Mouse (Mus musculus) limb, embryonic 15.5 days (tissue): ENCODE measurements at regions not wholly inside any gene's neighbourhood (a gene's known extent, or its start where the extent isn't known, plus 50 kb on each side); places are given as distances from the start of the nearest gene placed in this dataset.
A peak's percentile ranks its signal among the peaks of the same experiment; 100 is the strongest.

Source experiments
- ATAC-seq: fragments of 200-750 bp; cut with Nextera tagmentation; 2 replicates; pipeline ENCODE4 v1.8.0; 2017; ENCODE audit warnings: low read depth, moderate TSS enrichment; ENCODE audit not compliant: insufficient number of reproducible peaks, low FRiP score, low TSS enrichment
- H3K27ac ChIP-seq: fragments of 300-500 bp; sonication (generic); 2 replicates; pipeline ENCODE4 v1.5.1; 2015; ENCODE audit warnings: moderate library complexity, mild to moderate bottlenecking, inconsistent platforms
- H3K27me3 ChIP-seq: fragments of 300-500 bp; sonication (generic); 2 replicates; pipeline ENCODE4 v1.6.1; 2015; ENCODE audit warnings: inconsistent platforms
- H3K36me3 ChIP-seq: fragments of 300-500 bp; sonication (generic); 2 replicates; pipeline ENCODE4 v1.6.1; 2015; ENCODE audit warnings: inconsistent platforms
- H3K4me1 ChIP-seq: fragments of 300-500 bp; sonication (generic); 2 replicates; pipeline ENCODE4 v1.6.1; 2015; ENCODE audit warnings: inconsistent platforms
- H3K4me2 ChIP-seq: fragments of 300-500 bp; sonication (generic); 2 replicates; pipeline ENCODE4 v1.6.1; 2015; ENCODE audit warnings: mild to moderate bottlenecking, inconsistent platforms
- H3K4me3 ChIP-seq: fragments of 300-500 bp; sonication (generic); 2 replicates; pipeline ENCODE4 v1.5.1; 2015; ENCODE audit warnings: mild to moderate bottlenecking, inconsistent platforms
- H3K9ac ChIP-seq: fragments of 300-500 bp; sonication (generic); 2 replicates; pipeline ENCODE4 v1.6.1; 2015; ENCODE audit warnings: inconsistent platforms
- H3K9me3 ChIP-seq: fragments of 300-500 bp; sonication (generic); 2 replicates; pipeline ENCODE4 v1.6.1; 2016; ENCODE audit warnings: inconsistent platforms
- WGBS: fragments of 180-500 bp; shearing (Covaris S2); methylation state at CpG from one replicate; pipeline ENCODE4 v1.1.7; 2015; 5-methylcytosine and 5-hydroxymethylcytosine counted together

GRCm38 (mm10) chr9:13933404-13933803 lies 105.9 kb downstream of the Fam76b start:
- H3K9ac ChIP-seq, result no peak overlapping the region
- H3K27ac ChIP-seq, result no peak overlapping the region
- 48% methylated on average over 6 of the region's 6 CpGs for WGBS
- H3K4me2 ChIP-seq, result no peak overlapping the region
- no peak overlapping the region for H3K4me3 ChIP-seq
- no peaks in the 10 kb centered on the region for H3K27me3 ChIP-seq
- H3K9me3 ChIP-seq, result no peaks in the 10 kb centered on the region
- no peak for ATAC-seq
- H3K4me1 ChIP-seq, result peaks cover 3% of the 10 kb centered on the region; the same call in 1 of the 2 replicates
- H3K36me3 ChIP-seq, result no peaks in the 10 kb centered on the region

GRCm38 (mm10) chr9:13937301-13937700 lies 109.8 kb downstream of the Fam76b start:
- H3K9ac ChIP-seq, result no peak overlapping the region
- H3K36me3 ChIP-seq, result no peaks in the 10 kb centered on the region
- 69% methylated on average over 2 of the region's 2 CpGs for WGBS
- H3K27ac ChIP-seq, result no peak overlapping the region
- no peaks in the 10 kb centered on the region for H3K27me3 ChIP-seq
- no peak overlapping the region for H3K4me3 ChIP-seq
- ATAC-seq, result no peak
- peaks cover 2% of the 10 kb centered on the region; the same call in 1 of the 2 replicates for H3K4me1 ChIP-seq
- no peak overlapping the region for H3K4me2 ChIP-seq
- H3K9me3 ChIP-seq, result no peaks in the 10 kb centered on the region

GRCm38 (mm10) chr9:13946519-13946918 lies 119.0 kb downstream of the Fam76b start:
- H3K27ac ChIP-seq, result no peak overlapping the region
- no peak overlapping the region for H3K9ac ChIP-seq
- no peaks in the 10 kb centered on the region for H3K9me3 ChIP-seq
- no peak overlapping the region for H3K4me2 ChIP-seq
- H3K4me3 ChIP-seq, result no peak overlapping the region
- 52% methylated on average over 3 of the region's 3 CpGs for WGBS
- no peaks in the 10 kb centered on the region for H3K36me3 ChIP-seq
- no peak for ATAC-seq
- no peaks in the 10 kb centered on the region for H3K27me3 ChIP-seq
- H3K4me1 ChIP-seq, result no peaks in the 10 kb centered on the region

DNA sequence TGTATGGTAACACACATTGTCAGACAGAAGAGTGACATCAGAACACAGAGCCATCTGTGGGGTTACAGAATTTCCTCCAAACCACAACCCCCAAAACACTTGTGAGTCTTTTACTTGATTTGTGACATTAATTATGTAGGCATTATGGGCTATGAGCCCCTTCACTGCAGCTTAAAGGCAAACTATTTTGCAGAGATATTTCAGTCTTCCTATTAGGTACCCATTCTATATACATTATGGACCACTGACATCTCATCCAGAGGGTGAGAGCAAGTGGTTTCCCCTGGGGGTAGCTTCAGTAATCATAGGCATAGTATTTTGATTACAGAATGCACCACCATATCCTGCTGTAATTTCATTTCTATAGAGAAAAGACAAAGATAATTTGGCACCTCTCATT lies 124.6 kb downstream of the Fam76b start:
- Histone ChIP-seq H3K4me1 (no peaks in the 10 kb centered on the region), H3K4me2 (no peak overlapping the region), H3K4me3 (no peak overlapping the region), H3K36me3 (no peaks in the 10 kb centered on the region), H3K27me3 (no peaks in the 10 kb centered on the region), H3K9me3 (no peaks in the 10 kb centered on the region), H3K27ac (no peak overlapping the region), H3K9ac (no peak overlapping the region)
- ATAC-seq, result no peak

GRCm38 (mm10) chr9:13963140-13963763 lies 135.7 kb downstream of the Fam76b start:
- no peak for ATAC-seq
- H3K27ac ChIP-seq, result no peak overlapping the region
- no peaks in the 10 kb centered on the region for H3K27me3 ChIP-seq
- WGBS, result 72% methylated on average over 7 of the region's 7 CpGs
- H3K36me3 ChIP-seq, result no peaks in the 10 kb centered on the region
- no peaks in the 10 kb centered on the region for H3K9me3 ChIP-seq
- H3K4me2 ChIP-seq, result no peak overlapping the region
- no peaks in the 10 kb centered on the region for H3K4me1 ChIP-seq
- no peak overlapping the region for H3K9ac ChIP-seq
- no peak overlapping the region for H3K4me3 ChIP-seq

GRCm38 (mm10) chr9:13963796-13964195 lies 136.3 kb downstream of the Fam76b start:
- no peak for ATAC-seq
- WGBS, result 69% methylated on average over 3 of the region's 3 CpGs

GRCm38 (mm10) chr9:13964256-13964655 lies 136.7 kb downstream of the Fam76b start:
- Histone ChIP-seq H3K9me3 (no peaks in the 10 kb centered on the region), H3K4me2 (no peak overlapping the region), H3K27ac (no peak overlapping the region), H3K36me3 (no peaks in the 10 kb centered on the region), H3K27me3 (no peaks in the 10 kb centered on the region), H3K4me3 (no peak overlapping the region), H3K9ac (no peak overlapping the region), H3K4me1 (peaks cover 6% of the 10 kb centered on the region)
- WGBS, result 83% methylated on average over 4 of the region's 4 CpGs
- no peak for ATAC-seq

More at GRCm38 (mm10) chr9:13963796-13964195, 136.3 kb downstream of the Fam76b start:
- H3K4me2 ChIP-seq, result no peak overlapping the region
- H3K9ac ChIP-seq, result no peak overlapping the region
- H3K9me3 ChIP-seq, result no peaks in the 10 kb centered on the region
- peaks cover 2% of the 10 kb centered on the region for H3K4me1 ChIP-seq
- H3K27ac ChIP-seq, result no peak overlapping the region
- H3K36me3 ChIP-seq, result no peaks in the 10 kb centered on the region
- H3K27me3 ChIP-seq, result no peaks in the 10 kb centered on the region
- no peak overlapping the region for H3K4me3 ChIP-seq

DNA sequence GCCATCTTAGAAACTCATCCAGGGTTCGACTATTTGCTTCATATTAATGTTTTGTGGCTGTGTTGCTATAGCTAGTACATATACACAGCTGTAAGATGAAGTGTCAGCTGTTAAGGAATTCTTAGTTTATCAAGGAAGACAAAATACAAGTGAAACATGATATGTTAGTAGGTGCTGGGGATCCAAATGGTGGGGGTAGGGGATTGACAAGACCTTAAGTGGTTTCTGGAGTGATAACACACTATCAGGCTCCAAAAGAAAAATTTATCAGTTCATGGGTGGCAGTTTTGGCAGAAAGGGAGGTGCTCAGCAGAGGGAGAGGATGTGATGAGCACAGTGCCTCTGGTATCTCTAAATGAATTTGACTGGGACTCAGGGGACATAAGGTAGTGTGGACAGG lies 138.7 kb downstream of the Fam76b start:
- 80% methylated on average over 1 of the region's 1 CpGs for WGBS
- no peak overlapping the region for H3K4me3 ChIP-seq
- no peak overlapping the region for H3K9ac ChIP-seq
- H3K27me3 ChIP-seq, result no peaks in the 10 kb centered on the region
- no peaks in the 10 kb centered on the region for H3K9me3 ChIP-seq
- H3K27ac ChIP-seq, result no peak overlapping the region
- peaks cover 11% of the 10 kb centered on the region for H3K4me1 ChIP-seq
- H3K36me3 ChIP-seq, result no peaks in the 10 kb centered on the region
- H3K4me2 ChIP-seq, result no peak overlapping the region
- no peak for ATAC-seq

GRCm38 (mm10) chr9:13969262-13969661 lies 141.7 kb downstream of the Fam76b start:
- no peak overlapping the region for H3K9ac ChIP-seq
- peaks cover 11% of the 10 kb centered on the region for H3K4me1 ChIP-seq
- ATAC-seq, result no peak; the same call in 1 of the 2 replicates
- no peaks in the 10 kb centered on the region for H3K36me3 ChIP-seq
- H3K4me2 ChIP-seq, result no peak overlapping the region
- H3K9me3 ChIP-seq, result no peaks in the 10 kb centered on the region
- no peak overlapping the region for H3K4me3 ChIP-seq
- WGBS, result 29% methylated on average over 1 of the region's 1 CpGs
- no peaks in the 10 kb centered on the region for H3K27me3 ChIP-seq
- H3K27ac ChIP-seq, result peak overlapping the region; percentile 51

GRCm38 (mm10) chr9:13973600-13973999 lies 146.1 kb downstream of the Fam76b start:
- Histone ChIP-seq H3K4me3 (no peak overlapping the region), H3K36me3 (no peaks in the 10 kb centered on the region)
- no peak for ATAC-seq

DNA sequence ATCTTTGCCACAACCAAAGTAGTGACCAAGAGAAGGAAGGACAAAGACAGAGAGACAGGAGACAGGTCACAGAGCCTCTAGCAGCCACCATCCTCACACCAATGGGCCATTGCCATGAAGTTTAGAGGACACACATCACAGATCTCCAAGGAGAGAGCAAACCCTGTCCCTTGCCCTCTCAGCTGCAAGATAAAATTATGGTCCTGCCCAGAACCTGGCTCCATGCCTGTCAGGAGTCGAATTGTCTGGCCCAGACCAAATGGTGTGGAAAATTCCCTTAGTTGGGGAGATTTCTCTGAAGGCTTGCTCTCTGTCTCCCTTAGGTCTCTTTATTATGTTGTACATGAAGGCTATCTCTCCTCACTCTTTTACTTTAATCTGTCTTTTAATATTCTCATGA lies 147.4 kb downstream of the Fam76b start:
- Histone ChIP-seq H3K9me3 (no peaks in the 10 kb centered on the region), H3K4me1 (no peaks in the 10 kb centered on the region; the same call in 1 of the 2 replicates), H3K27ac (no peak overlapping the region), H3K4me2 (no peak overlapping the region), H3K27me3 (no peaks in the 10 kb centered on the region), H3K4me3 (no peak overlapping the region), H3K36me3 (no peaks in the 10 kb centered on the region), H3K9ac (no peak overlapping the region)
- ATAC-seq, result no peak
- 46% methylated on average over 1 of the region's 1 CpGs for WGBS

More at GRCm38 (mm10) chr9:13973600-13973999, 146.1 kb downstream of the Fam76b start:
- Histone ChIP-seq H3K4me2 (no peak overlapping the region), H3K4me1 (peaks cover 11% of the 10 kb centered on the region), H3K27me3 (no peaks in the 10 kb centered on the region), H3K27ac (no peak overlapping the region), H3K9ac (no peak overlapping the region), H3K9me3 (no peaks in the 10 kb centered on the region)
- WGBS, result 58% methylated on average over 4 of the region's 4 CpGs

- WGBS, result 25% methylated on average over 6 of the region's 6 CpGs
- no peaks in the 10 kb centered on the region for H3K4me1 ChIP-seq
Measured at GRCm38 (mm10) chr9:13978842-13979241, 151.3 kb downstream of the Fam76b start.

DNA sequence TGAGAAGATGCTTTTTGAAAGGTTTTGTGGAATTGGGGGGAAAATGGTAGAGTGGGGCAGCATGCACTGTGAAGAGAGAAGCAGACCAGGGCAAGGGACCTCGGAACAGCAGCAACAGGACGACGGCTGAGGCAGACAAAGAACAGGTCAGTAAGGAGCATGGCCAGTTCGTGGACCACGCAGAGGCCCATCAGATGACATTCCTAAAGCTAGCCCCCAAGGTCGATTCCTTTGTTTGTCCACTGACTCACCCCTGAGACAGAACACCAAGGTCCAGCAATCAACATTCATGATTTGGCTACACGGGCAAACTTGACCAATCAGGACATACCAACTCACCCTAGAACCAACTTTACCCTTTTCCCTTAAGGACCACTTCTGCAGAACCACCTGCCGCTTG lies 160.0 kb downstream of the Fam76b start:
- Histone ChIP-seq H3K4me2 (no peak overlapping the region), H3K9me3 (no peaks in the 10 kb centered on the region), H3K27me3 (no peaks in the 10 kb centered on the region), H3K36me3 (no peaks in the 10 kb centered on the region), H3K27ac (no peak overlapping the region), H3K4me1 (0 out of 2 replicates have a peak, but pooled peaks cover 4% of the 10 kb centered on the region), H3K9ac (no peak overlapping the region), H3K4me3 (no peak overlapping the region)
- no peak for ATAC-seq
- WGBS, result 92% methylated on average over 8 of the region's 8 CpGs

More at GRCm38 (mm10) chr9:13978842-13979241, 151.3 kb downstream of the Fam76b start:
- H3K4me2 ChIP-seq, result no peak overlapping the region
- H3K27me3 ChIP-seq, result no peaks in the 10 kb centered on the region
- no peak overlapping the region for H3K9ac ChIP-seq
- H3K36me3 ChIP-seq, result no peaks in the 10 kb centered on the region
- no peak overlapping the region for H3K27ac ChIP-seq
- H3K9me3 ChIP-seq, result no peaks in the 10 kb centered on the region
- ATAC-seq, result no peak
- no peak overlapping the region for H3K4me3 ChIP-seq
